Mouse (Mus musculus) neural tube, embryonic 11.5 days (tissue): ENCODE data around the gene Speer4f2. TPM values are rescaled to one million over a fixed set of nuclear protein-coding genes. Genes with fewer than 3 reads are reported as not detected.
"Not testable (repeated sequence)": the region's sequence is repeated elsewhere in the genome, so short reads cannot be mapped to it uniquely, and the experiment has no call there.

Source experiments
- ATAC-seq: fragments of 200-750 bp; cut with Nextera tagmentation; 2 replicates; pipeline ENCODE4 v1.8.0; 2017; ENCODE audit warnings: moderate number of reproducible peaks, mild to moderate bottlenecking, moderate TSS enrichment, moderate library complexity; ENCODE audit not compliant: insufficient read depth, low FRiP score, low TSS enrichment
- DNase-seq: peaks from one replicate; pipeline ENCODE4 v3.0.0-alpha.2; 2015; ENCODE audit warnings: low spot score
- H3K27ac ChIP-seq: fragments of 300-500 bp; sonication (generic); 2 replicates; pipeline ENCODE4 v1.5.1; 2014; ENCODE audit warnings: low read depth, mild to moderate bottlenecking, low read length
- H3K27me3 ChIP-seq: fragments of 300-500 bp; sonication (generic); 2 replicates; pipeline ENCODE4 v1.6.1; 2014; ENCODE audit warnings: mild to moderate bottlenecking, low read length, mixed read lengths; ENCODE audit not compliant: control insufficient read depth, insufficient read depth
- H3K36me3 ChIP-seq: fragments of 300-500 bp; sonication (generic); 2 replicates; pipeline ENCODE4 v1.6.1; 2014; ENCODE audit warnings: mild to moderate bottlenecking, low read length, moderate library complexity, mixed read lengths; ENCODE audit not compliant: control insufficient read depth, insufficient read depth
- H3K4me1 ChIP-seq: fragments of 300-500 bp; sonication (generic); 2 replicates; pipeline ENCODE4 v1.6.1; 2014; ENCODE audit warnings: low read length, mixed read lengths; ENCODE audit not compliant: control insufficient read depth, insufficient read depth
- H3K4me2 ChIP-seq: fragments of 300-500 bp; sonication (generic); 2 replicates; pipeline ENCODE4 v1.6.1; 2014; ENCODE audit warnings: low read depth, mild to moderate bottlenecking, moderate library complexity
- H3K4me3 ChIP-seq: fragments of 300-500 bp; sonication (generic); 2 replicates; pipeline ENCODE4 v1.5.1; 2014; ENCODE audit warnings: low read depth, low read length
- H3K9ac ChIP-seq: fragments of 300-500 bp; sonication (generic); 2 replicates; pipeline ENCODE4 v1.6.1; 2014; ENCODE audit warnings: mild to moderate bottlenecking, low read length
- H3K9me3 ChIP-seq: fragments of 300-500 bp; sonication (generic); 2 replicates; pipeline ENCODE4 v1.6.1; 2016; ENCODE audit warnings: low read length; ENCODE audit not compliant: control insufficient read depth
- WGBS: fragments of 180-500 bp; shearing (Covaris S2); extraction: QIAGEN DNeasy Blood & Tissue Kit; methylation state at CpG from one replicate; pipeline ENCODE4 v1.1.7; 2014; 5-methylcytosine and 5-hydroxymethylcytosine counted together
- polyA plus RNA-seq: library from polyadenylated mRNA; unstranded; fragments of >200 nt; fragmentation: Nextera tagmentation; extraction: Ambion mirVana; gene quantifications from 2 replicates; pipeline ENCODE4 v1.2.1, GENCODE M21; 2014

The Speer4f2 gene
- polyA plus RNA-seq = not detected in 2 replicates

GRCm38 (mm10) chr5:17372880-17373279 is at the start of gene Speer4f2:
Gene Speer4f2 (plus strand): TSS chr5:17373180.
- not testable (repeated sequence) for H3K4me3 ChIP-seq, H3K4me2 ChIP-seq, H3K27ac ChIP-seq, H3K9ac ChIP-seq, ATAC-seq, H3K9me3 ChIP-seq, H3K36me3 ChIP-seq, H3K4me1 ChIP-seq, DNase-seq, H3K27me3 ChIP-seq
- WGBS = 67% methylated on average over 1 of the region's 1 CpGs

DNA sequence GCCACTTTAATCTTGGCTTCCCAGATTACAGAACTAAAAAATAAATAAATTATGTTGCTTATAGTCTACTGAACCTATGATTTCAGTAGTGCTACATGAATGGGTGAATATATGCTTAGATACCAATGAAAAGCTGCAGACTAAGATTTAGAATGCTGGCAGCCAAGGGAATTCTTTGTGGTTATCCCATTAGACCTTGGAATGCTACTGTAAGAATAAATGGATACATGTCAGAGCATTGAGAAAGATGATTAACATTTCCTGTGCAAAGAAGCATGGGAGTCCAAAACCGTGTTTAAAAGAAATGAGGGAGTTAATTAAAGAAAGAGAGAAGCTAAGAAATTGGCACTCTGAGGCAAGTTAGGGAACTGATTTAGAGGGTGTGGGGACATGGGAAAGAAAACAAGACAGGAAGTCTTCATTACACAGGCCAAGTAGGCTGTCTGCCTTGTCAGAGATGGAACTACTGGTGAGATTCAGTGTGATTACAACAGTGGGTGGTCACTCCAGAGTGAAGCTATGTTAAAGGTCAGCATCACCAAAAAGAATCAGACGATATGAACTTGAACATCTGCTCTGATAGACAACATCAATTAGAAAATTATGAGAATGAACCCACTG is 43.9 kb upstream of the Speer4f2 start:
- Histone ChIP-seq H3K9me3 (no peaks in the 10 kb centered on the region), H3K4me3 (no peak overlapping the region), H3K4me1 (no peaks in the 10 kb centered on the region), H3K4me2 (no peak overlapping the region), H3K9ac (no peak overlapping the region), H3K27me3 (no peaks in the 10 kb centered on the region), H3K36me3 (no peaks in the 10 kb centered on the region), H3K27ac (no peak overlapping the region)
- 70% methylated on average over 2 of the region's 2 CpGs for WGBS
- DNase-seq (no peak), ATAC-seq (no peak)

- Histone ChIP-seq H3K36me3 (no peaks in the 10 kb centered on the region), H3K4me2 (no peak overlapping the region), H3K9me3 (no peaks in the 10 kb centered on the region), H3K27me3 (no peaks in the 10 kb centered on the region), H3K27ac (no peak overlapping the region), H3K9ac (no peak overlapping the region), H3K4me1 (no peaks in the 10 kb centered on the region), H3K4me3 (no peak overlapping the region)
- no peak for DNase-seq
- 91% methylated on average over 1 of the region's 1 CpGs for WGBS
- no peak for ATAC-seq
Measured at GRCm38 (mm10) chr5:17334836-17335235, 38.1 kb upstream of the Speer4f2 start.

- H3K9me3 ChIP-seq, H3K9ac ChIP-seq, ATAC-seq, H3K27ac ChIP-seq, H3K4me1 ChIP-seq, H3K27me3 ChIP-seq, H3K4me2 ChIP-seq, H3K4me3 ChIP-seq, H3K36me3 ChIP-seq: not testable (repeated sequence)
- peak; percentile 13 for DNase-seq
- 74% methylated on average over 2 of the region's 2 CpGs for WGBS
Measured at GRCm38 (mm10) chr5:17345741-17346140, 27.2 kb upstream of the Speer4f2 start.

DNA sequence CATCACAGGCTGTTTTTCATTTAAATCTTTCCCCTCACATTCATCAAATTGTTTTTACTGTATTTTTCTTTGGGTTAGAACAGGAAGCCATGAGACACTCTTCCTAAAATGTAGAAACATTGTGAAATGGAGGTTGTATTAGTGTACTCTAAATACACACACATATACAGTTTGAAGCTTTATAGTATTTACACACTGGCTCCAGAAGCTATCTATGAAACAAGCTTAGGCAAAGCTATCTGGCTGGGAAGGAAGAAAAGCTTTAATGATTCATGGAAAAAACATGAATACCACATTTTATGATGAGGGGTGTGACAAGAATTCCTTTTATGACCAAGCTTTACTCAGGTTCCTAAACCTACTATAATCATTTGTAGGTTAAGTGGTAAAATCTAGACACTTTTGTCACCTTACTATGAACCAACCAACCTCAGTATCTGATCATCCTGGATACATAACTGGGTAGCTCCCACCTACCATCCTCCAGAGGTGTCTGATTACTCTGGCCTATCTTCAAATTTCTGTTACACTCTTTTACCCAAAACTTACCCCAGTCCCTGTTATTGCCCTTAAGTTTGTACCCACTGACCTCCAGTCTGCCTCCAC is 13.5 kb upstream of the Speer4f2 start:
- Histone ChIP-seq H3K4me1 (no peaks in the 10 kb centered on the region), H3K36me3 (no peaks in the 10 kb centered on the region), H3K4me3 (no peak overlapping the region), H3K9ac (no peak overlapping the region), H3K27me3 (no peaks in the 10 kb centered on the region), H3K4me2 (no peak overlapping the region), H3K9me3 (no peaks in the 10 kb centered on the region), H3K27ac (no peak overlapping the region)
- ATAC-seq (no peak), DNase-seq (no peak)

DNA sequence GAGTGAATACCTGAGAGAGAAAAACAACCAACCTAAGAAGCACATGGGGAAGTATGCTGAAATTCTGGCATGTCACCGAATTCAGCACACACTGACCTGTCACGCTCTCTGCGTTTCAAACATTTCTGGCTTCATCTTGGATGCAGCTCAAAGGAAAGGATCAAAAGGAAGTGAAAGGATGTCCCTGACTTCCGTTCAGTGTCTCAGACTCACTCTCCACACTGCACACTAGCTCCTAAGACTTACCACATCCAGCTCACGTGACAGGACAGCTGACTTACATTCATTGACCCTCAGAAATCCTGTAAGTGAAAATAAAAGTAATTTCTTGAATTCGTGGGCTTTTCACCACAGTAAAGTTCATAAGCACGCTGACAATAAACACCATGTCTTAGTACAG is 16.9 kb downstream of the Speer4f2 start:
- no peaks in the 10 kb centered on the region for H3K27me3 ChIP-seq
- no peak for DNase-seq
- H3K4me3 ChIP-seq = no peak overlapping the region
- H3K9ac ChIP-seq = no peak overlapping the region
- 75% methylated on average over 7 of the region's 7 CpGs for WGBS
- H3K9me3 ChIP-seq = no peaks in the 10 kb centered on the region
- no peak overlapping the region for H3K4me2 ChIP-seq
- no peaks in the 10 kb centered on the region for H3K4me1 ChIP-seq
- H3K27ac ChIP-seq = no peak overlapping the region
- ATAC-seq = no peak
- no peaks in the 10 kb centered on the region for H3K36me3 ChIP-seq

DNA sequence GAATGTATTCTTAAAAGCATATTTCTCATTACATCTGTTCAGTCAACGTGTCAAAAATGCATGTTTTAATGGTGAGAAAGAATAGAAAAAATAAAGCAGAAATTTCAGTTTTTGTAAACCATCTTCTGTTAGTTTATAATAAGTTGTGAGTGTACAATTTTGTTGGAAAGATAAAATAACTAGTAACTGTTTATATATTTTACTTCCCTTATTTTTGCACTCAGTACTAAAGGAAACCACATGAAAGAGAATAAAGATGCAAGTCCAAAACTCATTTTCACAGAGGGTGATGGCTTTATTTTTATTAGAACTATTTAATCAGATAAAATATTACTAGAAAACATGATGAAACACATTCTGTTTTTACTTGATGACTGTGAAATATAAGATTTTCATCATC is 18.2 kb downstream of the Speer4f2 start:
- H3K4me3 ChIP-seq = no peak overlapping the region
- H3K4me1 ChIP-seq = no peaks in the 10 kb centered on the region
- H3K27ac ChIP-seq = no peak overlapping the region
- no peak overlapping the region for H3K9ac ChIP-seq
- H3K4me2 ChIP-seq = no peak overlapping the region
- H3K27me3 ChIP-seq = no peaks in the 10 kb centered on the region
- H3K9me3 ChIP-seq = no peaks in the 10 kb centered on the region
- DNase-seq (no peak), ATAC-seq (no peak)
- WGBS = 83% methylated on average over 1 of the region's 1 CpGs
- no peaks in the 10 kb centered on the region for H3K36me3 ChIP-seq

- Histone ChIP-seq H3K4me3 (no peak overlapping the region), H3K4me2 (no peak overlapping the region), H3K36me3 (no peaks in the 10 kb centered on the region), H3K27ac (no peak overlapping the region), H3K9ac (no peak overlapping the region), H3K9me3 (no peaks in the 10 kb centered on the region), H3K27me3 (no peaks in the 10 kb centered on the region), H3K4me1 (no peaks in the 10 kb centered on the region)
- ATAC-seq (no peak), DNase-seq (no peak)
- 94% methylated on average over 1 of the region's 1 CpGs for WGBS
Measured at GRCm38 (mm10) chr5:17400571-17400970, 27.6 kb downstream of the Speer4f2 start.
